Mouse (Mus musculus) kidney, postnatal 4 days (tissue): ENCODE measurements around the gene Slc16a11.

Experiments used
- DNase-seq, 2 experiments: peaks; one replicate each; pipeline ENCODE4 v3.0.0; 2021; ENCODE audit warnings: mixed read lengths in 2 of 2

Gene Slc16a11

DNA sequence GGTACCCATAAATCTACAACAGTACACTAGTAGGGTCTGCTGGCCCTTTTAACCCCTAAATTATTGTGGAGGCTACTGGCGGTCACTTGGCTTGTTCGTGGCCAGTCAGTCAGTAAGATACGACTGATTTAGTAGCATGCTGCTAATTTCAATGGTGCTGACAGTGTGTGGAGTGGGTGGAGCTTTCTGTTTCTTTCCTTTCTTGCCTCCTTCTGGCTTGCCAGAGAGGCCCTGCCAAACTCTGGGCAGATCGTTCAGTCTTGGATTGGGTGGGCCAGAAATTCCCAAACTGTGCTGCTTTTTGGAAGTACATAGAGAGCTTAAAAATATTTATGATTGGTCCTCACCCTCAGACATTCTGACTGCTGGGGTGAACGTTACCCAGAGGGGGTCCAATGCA is 14.6 kb downstream of the Slc16a11 start:
- DNase-seq = no peak

DNA sequence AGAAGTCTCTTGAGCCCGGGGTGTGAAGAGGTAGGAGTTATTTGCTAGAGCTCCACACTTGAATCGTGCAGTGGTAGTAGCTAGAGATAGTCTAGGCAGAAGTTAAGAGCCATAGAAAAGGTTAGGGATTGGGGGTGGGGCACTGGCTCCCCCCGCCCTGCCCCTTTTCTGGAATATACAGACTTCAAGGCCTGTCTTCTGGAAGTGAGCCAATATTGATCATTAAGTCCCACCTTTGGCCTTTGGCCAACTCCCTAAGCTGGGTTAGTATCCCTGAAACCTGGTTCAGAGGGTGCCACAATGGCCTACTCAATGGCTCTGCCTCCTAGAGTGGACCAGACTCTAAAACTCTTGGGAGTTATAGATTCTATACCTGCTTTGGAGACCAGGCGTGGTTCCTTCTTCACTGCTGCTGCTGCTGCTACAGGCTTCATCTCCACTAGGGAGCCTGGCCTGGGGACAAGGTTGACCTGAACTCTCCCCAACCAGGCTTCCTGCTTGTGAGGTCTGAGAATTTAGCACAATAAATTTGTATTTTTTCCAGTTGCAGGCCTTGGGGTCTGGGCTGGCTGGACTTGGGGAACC is 15.2 kb downstream of the Slc16a11 start:
- DNase-seq = no peak

DNA sequence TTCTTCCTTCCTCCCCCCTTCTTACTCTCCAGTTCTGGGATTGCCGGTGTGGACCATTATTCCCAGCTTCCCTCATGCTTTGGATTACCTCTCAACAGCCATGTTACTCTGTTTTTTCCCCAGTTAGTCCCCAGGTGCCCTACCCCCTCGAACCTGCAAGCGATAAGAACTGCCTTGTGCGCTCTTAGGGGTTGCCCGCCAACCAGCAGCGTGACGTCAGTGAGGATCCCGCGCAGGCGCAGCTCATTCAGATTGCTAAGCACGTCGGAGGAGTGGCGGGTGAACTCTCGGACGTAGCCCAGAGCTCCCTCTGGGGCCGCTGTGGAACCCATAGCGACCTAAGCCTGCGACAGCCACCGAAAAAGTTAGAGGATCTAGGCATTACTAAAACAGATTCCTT is 16.3 kb downstream of the Slc16a11 start:
- peak; percentile 90 to 93 for DNase-seq

DNA sequence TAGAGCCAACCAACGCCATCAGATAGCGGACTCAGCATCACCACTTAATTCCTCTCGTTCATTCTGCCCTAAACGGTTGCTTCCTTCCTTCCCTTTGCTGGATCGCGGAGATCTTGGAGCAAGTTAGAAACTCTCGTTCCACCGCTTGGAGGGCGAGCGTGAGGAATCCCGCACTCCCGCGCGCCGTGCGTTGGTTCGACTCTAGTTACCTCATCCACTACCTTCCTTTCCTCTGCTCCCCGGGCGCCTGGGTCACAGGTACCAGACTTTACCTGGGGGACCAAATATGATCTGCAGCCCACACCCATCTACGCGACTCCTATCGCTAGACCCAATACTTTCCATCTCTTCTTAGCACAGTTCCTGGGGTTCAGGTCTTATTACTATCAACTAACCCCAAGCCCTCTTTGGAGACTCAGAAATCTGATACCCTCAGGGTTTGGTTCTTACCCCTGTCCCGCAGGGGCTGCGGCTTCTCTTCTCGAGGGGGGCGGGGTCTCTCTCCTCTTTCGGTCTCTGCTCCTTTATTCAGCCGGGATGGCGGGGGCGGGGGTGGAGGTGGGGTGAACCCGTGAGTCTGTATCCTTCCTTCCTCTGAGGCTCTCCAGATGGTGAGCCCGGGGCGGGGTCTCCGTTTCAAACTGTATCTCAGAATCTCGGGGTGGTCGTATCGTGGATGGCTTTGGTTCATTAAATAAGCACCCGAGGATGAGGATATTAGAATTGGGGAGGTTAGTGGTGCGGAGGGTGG is 16.9 kb downstream of the Slc16a11 start, which contains the start of gene Bcl6b:
Gene Bcl6b (minus strand): TSS at position 539 of the 751 bp plus-strand sequence.
- peak; percentile 69 to 77 for DNase-seq

DNA sequence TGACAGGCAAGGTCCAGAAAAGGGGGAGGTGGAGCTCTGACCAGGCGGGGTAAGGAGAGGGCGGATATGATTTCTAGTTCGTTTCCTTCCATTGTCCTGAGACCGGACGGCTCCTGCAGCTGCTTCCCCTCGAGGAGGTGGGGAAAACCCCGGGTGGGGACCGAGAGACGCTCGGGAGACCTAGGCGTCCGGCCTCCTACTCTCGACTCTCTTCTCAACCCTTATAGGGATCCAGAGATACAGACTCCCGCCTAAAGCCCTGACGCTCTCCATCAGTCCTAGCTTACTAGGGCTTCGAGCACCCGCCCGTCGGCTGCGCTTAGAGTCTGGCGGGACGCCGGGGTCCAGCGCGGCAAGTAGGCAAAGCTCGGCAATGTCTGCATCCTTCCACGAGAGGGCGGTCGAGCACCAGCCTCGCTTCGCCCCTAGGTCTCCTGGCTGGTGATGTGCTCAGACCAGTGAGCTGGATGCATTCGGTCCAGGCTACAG is 17.7 kb downstream of the Slc16a11 start:
- peak; percentile 91 to 92 for DNase-seq

DNA sequence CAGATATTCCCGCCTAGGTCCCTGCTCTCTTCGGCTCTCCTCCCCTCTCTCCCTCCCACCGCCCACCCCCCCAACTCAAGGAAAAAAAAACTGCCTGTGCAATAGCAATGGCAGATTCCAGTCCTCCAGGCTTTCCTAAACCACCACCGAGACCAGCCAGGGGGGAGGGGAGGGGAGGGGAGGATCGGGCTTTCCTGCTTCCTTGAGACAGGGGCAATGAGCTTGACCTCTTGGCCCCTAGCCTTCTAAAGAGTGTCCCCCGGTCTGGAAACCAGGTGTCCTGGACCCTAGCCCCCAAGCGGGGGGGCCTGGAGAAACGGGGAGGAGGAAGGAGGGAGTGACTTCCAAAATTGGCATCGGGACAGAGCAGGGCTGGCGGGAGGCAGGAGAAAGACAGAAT is 20.0 kb downstream of the Slc16a11 start:
- peak; percentile 73 to 83 for DNase-seq

DNA sequence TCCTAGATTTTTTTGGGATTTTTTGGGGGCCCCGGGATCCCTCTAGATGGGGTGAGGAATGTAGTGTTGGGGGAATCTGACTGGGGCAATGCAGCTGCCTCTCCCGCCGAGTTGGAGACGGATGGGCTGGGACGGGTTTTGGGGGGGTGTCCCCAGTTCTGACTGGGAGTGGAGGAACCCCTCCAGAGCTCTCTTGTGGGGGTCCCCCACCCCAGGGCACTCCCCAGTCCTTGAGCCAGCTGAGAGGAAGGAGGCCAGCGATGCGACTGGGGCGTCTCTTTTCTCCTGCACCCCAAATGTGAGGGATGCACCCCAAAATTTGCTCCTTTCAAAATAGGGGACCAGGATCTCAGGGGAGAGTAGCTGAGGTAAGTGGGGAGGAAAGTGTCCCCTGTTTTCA is 20.5 kb downstream of the Slc16a11 start:
- peak; percentile 44 to 62 for DNase-seq

DNA sequence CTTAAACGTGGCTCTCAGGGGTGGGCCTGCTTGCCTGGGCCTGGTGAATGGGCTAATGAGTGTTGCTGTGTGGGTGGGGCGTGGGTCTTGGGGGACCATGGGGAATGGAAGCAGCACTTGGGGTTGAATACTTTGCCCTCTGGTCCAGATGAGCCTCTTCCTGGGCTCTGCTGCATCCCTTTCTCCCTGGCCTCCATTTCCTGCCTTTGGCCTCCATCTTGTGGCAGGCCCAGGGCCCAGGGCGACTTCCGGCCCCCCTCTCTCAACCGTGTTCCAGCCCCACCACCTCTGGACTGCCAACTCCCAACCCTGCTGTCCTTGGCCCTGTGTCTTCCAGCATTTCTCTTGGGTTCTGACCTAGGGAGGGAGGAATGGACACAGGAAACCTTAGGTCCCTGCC is 21.5 kb downstream of the Slc16a11 start:
- DNase-seq = peak; percentile 29 to 47

DNA sequence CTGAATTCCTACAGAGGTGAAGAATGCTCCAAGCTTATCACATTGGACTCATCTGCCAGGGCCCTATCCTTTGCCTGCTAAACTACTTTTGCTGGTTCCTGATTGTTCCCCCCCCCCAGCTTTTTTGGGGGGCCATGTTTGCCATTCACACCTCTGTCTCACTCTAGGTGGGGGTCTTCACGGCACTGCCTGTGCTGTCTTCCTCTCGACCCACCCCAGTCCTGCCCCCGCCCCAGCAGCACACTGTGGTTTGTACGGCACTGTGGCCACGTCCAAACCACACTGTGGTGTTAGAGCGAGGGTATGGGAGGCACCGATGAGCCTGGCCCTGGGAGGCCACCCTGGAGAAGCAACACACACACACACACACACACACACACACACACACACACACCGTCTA is 21.9 kb downstream of the Slc16a11 start:
- no peak for DNase-seq

DNA sequence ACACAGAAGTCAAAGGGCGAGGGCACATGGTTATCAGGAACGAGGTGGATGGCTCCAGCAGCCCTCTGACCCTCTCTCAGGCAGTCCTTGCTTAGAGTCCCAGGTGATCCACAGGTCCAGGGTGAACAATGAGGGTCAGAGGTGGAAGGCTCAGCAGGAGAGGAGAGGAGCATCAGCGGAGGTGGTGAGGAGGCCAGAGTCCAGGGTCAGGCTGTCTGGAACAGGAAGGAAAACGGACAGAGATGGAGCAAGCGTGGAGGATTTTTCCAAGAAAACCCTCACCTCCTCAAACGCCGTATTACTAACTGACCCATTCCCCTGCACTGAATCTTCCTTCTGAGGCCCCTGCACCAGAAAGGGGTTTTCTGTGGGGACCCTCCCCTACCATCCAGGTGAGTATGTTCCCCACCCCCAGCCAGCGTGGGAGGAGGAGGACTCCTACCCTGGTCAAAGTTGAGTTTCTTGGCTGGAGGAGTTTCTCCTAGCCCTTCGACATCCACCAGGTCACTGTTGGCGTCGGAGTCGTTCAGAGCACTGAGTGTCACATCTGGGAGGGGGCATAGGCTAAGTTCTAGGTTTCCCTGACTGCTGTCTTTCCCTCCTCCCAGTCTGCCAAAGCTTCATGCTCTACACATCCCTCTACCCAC is 22.8 kb downstream of the Slc16a11 start:
- DNase-seq = no peak

DNA sequence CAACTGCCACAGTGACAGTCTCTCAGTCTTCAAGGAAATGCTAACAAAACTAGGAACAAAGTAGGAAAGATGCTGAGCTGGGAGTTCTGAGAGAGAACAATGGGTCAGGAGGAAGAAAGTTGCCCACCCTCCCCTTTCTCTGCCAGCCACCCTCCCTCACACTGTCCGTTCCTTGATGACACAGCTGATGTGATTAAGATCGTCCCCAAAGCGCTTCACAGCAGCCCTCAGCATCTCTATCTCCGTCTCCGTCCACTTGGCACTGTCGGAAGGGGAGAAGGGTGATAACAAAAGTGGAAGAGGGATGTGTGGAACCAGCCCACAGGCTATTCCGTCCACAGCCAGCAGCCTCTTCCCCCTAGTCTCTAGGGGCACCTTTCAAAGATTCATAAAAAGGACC is 24.2 kb downstream of the Slc16a11 start:
- no peak for DNase-seq

DNA sequence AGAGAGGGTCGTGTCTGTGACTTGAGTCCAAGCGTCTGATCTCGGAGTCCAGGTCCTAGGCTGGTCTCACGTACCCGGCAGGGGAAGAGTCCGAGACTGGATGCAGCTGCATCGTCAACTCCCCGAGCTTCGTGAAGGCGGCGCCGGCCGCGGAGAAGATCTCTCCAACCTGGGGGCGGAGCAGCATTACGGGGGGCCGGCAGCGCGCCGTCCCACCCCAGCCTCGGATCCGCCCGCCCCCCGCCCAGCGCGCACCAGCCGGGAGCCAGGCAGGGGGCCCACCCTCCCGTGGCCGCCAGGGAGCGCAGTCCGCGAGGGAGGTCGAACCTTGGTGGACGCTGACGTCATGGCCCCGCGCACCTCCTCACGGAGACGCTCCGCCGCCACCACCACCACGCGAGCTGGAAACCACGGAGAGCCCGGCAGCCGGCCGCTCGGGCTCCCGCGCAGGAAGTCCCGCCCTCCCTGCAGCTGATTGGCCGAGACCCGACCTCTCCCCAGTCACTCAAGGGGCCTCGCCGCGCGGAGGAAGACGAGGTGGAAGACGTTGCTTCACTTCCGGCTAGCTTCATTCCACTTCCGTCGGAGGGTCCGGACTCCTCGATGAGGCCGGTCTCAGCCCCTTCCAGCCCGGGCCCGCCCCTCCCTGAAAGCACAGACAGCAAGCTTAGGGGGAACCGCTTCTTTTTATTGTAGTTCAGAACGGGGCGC is 25.1 kb downstream of the Slc16a11 start, which contains the start of gene 0610010K14Rik:
Gene 0610010K14Rik (minus strand): TSS at position 458 of the 711 bp plus-strand sequence.
- DNase-seq = peak; percentile 99

DNA sequence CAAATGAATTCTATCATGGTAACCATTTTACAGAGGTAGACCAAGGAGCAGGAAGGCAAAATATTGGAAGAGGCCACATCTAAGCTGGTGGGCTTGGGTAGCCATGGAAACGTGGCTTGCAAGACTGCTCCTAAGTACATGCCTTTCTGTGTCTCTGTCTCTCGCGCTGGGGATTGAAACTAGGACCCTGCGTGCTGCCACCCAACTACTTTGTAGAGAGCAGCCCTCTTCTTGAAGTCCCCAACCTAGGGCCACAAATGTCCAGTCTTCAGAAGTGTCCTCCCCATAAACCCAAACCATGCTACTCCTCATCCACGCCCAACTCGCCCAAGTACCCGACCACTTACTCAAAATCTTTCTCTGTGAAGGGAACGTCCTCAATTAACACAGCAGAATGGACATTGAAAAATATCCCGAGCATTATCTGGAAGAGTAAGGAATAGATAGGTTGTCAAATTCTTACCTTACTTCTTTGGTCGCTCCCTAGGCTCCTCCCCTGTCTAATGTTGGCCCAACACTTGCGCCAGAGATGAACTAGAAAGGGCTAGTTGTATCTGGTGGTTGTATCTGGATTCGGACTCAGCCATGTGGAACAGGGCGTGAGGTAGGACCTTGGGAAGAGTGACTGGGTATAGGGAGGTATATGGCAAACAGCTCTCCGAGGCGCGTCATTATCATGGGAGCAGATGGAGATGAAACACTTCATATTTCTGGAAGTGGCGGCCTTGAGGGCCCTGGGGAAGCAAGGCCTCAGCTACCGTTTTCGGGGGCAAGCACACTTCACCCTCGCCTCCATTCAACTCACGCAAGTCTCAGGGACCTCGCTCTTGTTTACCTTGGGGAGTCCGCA is 26.3 kb downstream of the Slc16a11 start:
- DNase-seq = peak; percentile 32 to 49

DNA sequence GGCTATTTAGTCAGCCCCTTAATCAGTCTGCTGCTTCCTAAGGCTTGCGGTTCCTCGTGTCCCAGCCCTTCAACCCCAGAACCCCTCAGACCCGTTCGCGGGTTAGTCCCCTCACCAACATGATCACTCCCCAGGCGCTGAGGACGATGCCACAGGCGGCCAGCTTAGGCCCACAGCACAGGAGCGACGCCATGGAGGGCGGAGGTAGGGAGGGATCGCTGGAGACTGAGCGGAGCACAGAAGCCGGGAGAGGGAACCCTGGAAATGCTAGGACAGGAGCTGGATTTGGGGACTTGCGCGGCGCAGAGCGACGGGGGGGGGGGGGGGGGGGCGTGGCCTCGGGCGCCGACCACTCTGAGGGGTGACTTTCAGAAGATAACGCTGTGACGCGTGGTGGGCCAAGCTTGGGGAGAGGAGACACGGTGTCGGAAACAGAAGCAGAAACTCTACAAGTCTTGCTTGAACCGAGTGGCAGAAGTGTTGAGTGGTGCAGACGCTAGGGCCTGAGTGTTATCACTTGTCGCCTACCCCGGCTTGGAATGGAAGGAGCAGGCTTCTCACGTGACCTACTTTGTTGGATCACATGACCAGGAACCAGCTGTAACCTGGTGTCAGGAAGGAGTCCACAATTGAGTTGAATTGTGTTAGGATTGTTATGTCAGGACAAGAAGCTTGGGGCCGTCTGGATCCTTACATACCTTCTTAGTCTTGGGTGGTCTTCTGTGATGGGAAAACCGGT is 27.2 kb downstream of the Slc16a11 start, which contains the start of the genes Gm21988 and Rnasek:
Gene Gm21988 (minus strand): TSS at position 290 of the 739 bp plus-strand sequence.
Gene Rnasek (minus strand): TSS at position 302 of the 739 bp plus-strand sequence.
- peak; percentile 76 to 88 for DNase-seq

DNA sequence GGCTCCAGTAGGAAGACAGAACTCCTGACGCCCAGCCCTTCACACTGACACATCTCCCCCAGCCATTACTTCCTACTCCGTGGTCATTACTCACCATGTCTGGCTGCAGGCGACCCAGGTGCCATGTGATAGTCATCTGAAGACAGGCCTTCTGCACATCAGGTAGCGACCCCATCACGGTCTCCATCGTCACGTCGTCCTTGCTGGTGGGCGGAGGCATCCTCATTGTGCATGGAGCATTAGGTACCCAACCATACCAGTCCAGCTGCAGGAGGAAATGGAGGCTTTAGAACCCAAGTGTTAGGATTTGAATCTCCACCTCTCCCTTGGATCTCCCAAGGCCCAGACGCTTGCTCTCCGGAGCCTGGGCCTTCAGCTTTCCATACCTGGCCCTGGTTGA is 30.0 kb downstream of the Slc16a11 start:
- DNase-seq = no peak

DNA sequence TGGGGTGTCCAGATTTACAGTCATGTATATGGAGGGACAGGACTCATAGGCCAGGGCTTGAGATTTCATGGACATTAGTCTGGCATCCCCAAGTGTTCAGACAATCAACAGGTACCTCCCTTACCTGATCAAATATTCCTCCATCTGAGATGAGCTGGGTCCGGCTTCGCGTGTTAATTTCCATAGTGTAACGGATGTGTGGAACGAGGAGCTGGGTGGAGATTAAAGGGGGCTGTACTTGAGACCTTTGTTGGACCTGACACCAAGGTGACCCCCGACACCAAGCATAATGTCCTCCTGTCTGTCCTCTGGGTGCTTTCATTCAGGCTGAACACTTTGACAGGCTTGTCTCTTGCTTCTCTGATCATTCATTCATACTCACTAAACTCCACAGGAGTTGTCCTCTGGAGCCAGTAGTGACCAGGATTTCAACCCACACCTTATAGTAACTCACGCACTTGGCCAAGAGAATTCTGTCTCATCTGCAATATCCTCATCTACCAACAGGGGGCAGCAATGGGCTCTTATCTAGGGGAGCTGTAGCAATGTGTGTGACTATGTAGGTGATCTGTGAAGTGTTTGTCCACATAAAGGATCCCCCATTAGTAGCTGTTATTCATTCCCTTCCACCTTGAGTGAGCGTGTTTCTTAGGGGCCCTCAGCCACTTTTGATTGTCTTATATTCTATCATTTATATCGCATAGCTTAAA is 34.7 kb downstream of the Slc16a11 start:
- DNase-seq = peak; percentile 73 to 74

DNA sequence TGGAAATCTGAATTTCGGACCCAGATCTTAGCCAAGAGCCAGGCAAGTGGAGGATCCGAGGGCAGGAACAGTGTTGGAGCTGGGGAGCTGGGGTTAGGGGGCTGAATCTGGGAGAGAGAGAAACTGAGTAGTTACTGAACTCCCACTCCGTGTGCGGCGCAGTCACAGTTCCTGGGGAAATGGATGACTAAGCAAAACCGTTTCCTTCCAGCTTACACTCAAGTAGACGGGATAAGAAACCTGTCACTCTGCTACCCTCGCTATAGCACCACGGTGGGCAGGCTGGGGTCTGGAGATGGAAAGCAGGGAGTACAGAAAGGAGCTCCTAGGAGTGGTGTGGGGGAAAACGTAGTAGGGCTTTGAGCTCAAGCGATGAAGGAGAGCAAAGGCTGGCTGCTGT is 37.6 kb downstream of the Slc16a11 start:
- no peak for DNase-seq

DNA sequence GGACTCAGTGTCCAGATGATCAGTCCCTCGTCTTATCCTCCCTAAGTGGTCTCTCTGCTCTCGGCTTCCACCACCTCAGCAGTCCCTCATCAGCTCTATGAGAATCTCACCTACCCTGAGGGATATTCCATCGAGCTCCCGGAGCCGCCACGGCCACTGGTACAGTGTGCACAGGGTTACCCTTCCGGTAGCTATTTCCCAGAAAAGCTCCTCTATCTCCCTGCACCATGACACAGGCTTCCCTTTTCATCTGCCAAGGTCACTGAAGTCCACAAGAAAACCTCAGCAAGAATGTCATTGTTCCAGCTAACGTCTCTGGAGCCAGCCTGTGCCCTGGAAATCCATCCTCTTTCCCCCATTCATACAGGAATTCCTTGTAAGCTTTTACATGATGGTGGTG is 39.3 kb downstream of the Slc16a11 start:
- no peak for DNase-seq

DNA sequence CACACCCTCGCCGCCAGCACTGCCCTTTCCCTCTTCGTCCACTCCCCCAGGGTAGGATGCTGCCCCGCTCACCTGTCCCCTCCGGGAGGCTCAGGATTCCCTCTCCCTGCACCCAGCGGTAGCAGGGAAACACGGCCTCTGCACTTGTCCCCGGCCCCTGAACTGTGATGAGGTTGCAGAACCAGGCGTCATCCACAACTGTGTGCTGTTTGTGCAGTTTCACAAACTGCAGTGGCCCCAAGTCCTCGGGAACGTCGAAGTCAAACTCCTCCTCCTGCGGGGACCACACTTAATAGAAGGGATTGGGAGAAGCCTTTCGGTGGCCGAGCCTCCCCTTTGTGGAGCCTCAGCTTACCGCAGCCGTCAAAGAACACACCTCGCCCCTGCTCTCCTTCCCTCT is 41.8 kb downstream of the Slc16a11 start:
- DNase-seq = peak in 1 of 2 experiments; percentile 22

DNA sequence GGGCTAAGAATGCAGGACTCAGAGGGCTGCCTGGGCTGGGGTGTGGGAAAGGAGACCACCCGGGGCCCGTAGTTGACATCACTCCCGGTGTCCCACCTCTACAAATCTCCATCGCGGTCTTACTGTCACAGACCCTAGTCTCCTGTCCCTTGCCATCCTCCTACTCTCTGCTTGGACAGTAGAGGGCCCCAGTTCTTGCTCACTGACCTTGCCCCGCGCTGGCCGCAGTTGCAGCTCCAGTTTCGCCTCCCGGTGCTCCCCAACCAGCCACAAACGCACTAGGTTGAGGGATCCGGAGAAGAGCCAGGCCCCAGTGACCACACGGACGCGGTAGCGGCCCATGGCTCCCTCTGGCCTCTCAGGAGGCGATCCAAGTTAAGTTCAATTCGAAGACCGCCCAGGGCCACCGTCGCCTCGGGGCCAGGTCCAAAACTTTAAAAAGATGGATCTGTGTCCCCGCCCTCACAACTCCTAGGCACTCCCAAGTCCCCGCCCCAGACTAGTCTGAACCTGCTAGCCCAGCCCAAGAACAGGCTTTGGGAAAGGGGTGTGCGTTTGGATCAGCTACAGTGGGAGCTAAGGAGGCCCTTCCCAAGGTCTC is 42.5 kb downstream of the Slc16a11 start, which contains the start of gene Alox12:
Gene Alox12 (minus strand): TSS at position 423 of the 601 bp plus-strand sequence.
- DNase-seq = peak; percentile 62 to 73
